Mouse (Mus musculus) B cell, adult 2 months (primary cell): ENCODE measurements at regions not wholly inside any gene's neighbourhood (a gene's known extent, or its start where the extent isn't known, plus 50 kb on each side); places are given as distances from the start of the nearest gene placed in this dataset.

Experiments
- DNase-seq, 2 experiments: peaks; one replicate each; pipeline ENCODE4 v3.0.0; 2022

GRCm38 (mm10) chr6:71012436-71012822, 56.1 kb downstream of the Foxi3 start:
- DNase-seq: no peak

GRCm38 (mm10) chr6:71012823-71013461, 56.6 kb downstream of the Foxi3 start:
- DNase-seq: peak; percentile 15 to 17

DNA sequence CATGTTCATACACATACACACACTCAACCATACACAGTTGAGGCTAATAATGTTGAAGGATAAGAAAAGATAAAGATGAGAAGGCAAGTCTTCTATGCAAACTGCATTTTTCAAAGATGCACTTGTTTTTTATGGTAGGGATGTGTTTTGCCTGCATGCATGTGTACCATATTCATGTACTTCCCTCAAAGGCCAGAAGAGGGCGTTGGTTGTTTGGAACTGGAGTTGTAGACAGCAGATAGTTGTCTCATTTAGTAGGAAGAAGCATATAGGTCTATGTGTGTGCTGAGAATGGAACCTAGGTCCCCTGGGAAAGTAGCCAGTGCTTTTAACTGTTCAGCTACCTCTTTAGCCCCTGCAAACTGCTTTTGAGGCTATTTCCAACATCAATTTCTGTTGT, 60.1 kb downstream of the Foxi3 start:
- no peak for DNase-seq

DNA sequence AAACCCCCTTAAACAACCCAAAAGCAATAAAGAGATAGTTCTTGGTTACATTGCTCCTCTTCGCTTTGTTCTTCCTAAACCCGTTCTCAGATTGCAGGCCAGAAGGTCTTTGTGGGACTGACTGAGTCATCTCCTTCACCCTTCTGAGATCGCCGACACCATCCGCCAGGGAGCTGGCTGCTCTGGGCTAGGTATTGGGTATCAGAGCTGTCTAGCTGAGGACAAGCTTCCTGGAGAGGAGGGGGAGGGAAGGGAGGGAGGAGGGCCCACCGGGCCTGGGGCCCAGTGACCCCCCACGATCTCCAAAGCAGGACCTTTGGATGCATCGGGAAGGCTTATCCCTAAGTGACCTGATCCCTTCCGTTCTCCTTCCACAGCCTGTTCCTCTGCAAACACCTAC, 65.0 kb downstream of the Foxi3 start:
- DNase-seq: no peak

- DNase-seq: no peak
Measured at GRCm38 (mm10) chr6:71025472-71025871, 69.1 kb downstream of the Foxi3 start.

- DNase-seq: no peak
Measured at GRCm38 (mm10) chr6:71029663-71030062, 73.3 kb downstream of the Foxi3 start.

DNA sequence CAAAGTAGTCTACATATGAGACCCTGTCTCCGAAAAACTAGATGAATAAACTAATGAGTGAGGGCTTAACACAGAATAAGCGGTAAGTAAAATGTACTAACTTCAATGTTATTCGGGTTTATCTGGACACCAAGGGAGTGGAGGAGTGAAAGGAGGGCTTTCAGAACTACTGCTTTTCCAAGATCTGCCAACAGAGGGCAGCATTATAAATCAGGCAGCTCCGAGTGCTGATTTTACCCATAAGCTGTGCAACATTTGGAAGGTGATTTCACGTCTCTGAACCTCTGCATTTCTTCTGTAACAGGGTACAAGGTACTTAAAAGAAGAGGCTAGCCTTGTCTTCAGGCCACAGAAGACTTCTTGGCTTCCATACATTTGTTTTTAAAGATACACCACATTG, 74.2 kb downstream of the Foxi3 start:
- DNase-seq: peak; percentile 48 to 58

DNA sequence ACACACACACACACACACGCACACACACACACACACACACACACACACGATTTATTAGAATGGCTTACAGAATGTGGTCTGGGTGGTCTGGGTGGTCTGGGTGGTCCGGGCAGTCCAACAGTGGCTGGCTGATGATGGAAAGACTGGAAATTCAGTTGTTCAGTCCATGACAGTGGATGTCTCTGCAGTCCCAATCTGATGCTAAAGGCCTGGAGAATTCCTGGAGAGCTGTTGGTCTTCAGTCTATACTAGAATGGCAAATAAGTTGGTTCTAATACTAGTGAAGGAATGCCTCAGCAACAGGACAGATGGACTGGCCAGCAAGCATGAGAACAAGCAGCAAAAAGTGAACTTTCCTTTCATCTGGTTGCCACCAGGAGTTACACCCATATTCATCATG, 87.9 kb downstream of the Foxi3 start:
- DNase-seq: no peak

DNA sequence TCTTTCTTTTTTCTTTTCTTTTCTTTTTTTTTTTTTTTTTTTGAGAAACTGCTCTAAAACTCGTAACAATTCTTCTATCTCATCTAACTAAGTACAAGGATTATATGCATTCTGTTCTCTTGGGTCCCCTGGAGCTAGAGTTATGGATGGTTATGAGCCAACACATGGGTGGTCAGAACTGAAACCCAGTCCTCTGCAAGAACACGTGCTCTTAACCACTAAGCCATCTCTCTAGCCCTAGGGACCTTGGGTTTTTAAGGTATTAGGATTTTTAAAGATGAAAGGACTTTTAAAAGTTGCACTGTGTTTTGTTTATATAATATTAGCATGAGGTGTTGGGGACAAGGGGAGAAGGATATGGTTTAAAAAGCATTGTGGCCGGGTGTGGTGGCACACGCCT, 88.9 kb downstream of the Foxi3 start:
- no peak for DNase-seq

DNA sequence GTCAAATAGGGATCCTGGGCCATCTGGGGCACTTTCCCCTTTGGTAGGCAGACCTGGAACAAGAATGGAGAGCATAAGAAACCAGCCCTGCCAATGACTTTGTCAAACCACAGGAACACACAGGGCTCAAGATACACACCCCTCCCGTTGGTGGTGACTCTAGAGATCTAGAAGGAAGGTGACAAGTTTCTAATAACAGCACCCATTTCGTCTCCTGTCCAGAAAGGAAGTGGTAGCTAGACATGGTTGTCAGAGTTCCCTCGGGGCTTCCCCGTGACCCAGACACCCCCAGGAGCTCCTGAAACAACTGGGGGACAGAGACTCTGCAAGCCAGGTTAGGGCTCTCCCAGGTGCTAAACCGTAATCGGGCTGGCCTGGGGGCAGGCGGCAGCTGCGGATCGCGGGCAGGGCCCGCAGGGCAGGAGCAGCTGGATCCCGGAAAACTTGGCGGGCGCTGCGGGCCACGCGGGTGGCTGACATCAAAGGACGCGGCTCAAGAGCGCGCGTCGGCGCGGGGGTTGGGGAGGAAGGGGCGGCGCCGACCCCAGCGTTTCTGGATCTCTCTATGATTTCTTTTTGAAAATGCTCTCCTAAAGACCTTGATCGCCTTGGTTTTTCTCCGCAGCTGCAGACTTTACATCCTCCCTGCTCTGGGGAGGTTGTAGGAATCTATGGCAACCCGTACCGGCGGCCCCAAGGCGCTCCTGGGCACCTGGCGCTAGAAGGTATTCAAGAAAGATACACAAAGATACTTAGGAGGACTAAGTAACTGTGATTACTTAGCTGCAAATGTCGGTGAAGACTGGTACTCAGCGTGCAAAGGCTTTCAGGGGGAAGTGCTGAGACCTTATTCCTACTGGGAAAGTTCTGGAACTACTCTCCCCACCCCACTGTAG, 92.1 kb downstream of the Foxi3 start:
- peak; percentile 43 to 49 for DNase-seq

- no peak for DNase-seq
Measured at GRCm38 (mm10) chr6:71050248-71050647, 93.9 kb downstream of the Foxi3 start.

DNA sequence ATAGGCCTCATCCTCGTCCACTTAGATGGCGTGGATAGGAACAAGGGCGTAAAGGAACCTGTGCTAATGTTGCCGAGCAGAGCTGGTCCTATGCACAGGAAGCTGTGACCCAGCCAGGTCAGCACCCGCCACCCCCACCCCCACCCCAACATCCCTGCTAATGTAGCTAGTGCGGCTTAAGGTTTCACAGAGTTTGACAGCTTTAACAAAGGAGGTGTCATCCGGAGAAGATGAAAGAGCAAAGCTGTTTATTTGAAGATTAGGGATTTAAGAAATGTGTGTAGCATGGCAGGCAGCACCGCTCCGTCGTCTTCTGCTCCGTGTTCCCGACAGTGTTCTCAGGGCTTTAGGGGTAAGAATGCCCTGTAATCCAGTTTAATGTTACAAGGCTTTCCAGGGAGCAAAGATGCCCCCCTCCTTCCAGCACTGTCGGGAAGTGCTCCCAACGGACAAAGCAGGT, 93.5 kb downstream of the Thnsl2 start:
- DNase-seq: no peak

- no peak for DNase-seq
Measured at GRCm38 (mm10) chr6:71057209-71057858, 86.9 kb downstream of the Thnsl2 start.

DNA sequence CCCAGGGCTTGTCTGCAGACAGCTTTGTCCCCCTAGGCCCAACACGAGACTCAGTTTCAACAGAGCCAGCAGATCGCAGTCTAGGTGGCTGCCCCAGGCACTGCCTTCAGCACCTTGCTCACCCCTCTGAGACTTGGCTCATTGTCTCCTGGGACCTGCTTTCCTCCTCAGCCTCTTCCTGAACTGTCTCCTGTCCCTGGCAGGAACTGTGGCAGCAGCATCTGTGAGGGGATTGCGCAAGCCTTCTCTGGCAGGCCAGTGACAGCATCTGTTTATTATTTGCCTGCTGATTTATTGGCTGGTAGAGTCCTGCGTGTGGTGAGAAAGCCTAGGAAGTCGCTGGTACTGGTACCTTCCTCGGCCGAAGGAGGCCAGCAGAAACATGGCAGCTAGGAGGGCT, 84.1 kb downstream of the Thnsl2 start:
- DNase-seq: no peak

GRCm38 (mm10) chr6:71062980-71063379, 81.3 kb downstream of the Thnsl2 start:
- DNase-seq: peak; percentile 14 to 23

DNA sequence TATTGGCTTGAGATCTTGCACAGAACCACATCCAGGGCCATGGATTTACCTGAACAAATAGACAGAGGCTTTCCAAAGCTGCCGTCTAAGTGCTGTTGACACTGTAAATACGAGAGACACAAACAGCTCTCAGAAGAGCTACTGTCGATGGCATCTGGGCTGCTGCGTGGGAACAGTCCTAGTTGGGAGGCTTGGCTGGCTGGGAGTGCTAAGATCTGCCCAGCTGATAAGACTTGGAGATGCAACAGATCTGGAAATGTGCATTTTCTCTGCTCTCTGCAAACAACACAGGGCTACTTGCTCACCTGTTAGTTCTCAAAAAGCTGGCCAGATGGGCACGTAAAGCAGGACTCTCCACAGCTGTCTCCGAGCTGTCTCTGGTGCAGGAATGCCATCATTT, 78.8 kb downstream of the Thnsl2 start:
- no peak for DNase-seq

GRCm38 (mm10) chr6:71069229-71069628, 75.0 kb downstream of the Thnsl2 start:
- no peak for DNase-seq

GRCm38 (mm10) chr6:71074789-71075191, 69.4 kb downstream of the Thnsl2 start:
- no peak for DNase-seq
